Mouse (Mus musculus): ENCODE measurements at regions not wholly inside any gene's neighbourhood (a gene's known extent, or its start where the extent isn't known, plus 50 kb on each side); places are given as distances from the start of the nearest gene placed in this dataset.

DNA sequence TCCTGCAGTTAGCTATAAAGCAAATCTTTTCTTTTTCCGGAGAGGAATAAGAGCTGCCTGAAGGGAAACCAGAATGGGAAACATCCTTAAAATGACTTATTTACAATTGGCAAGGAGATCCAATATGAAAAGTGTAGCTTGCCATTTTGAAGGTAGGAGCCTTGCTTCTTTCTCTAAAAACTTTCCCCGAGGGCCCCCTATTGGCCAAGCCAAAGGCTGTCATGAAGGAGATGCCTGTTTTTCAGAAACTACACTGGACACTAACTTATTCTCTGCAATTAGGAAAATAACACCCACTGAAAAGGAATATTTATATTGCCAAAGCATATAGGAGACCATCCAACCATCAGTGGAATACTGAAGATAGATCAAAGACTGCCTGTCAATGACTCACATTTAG, 312.8 kb upstream of the Thrb start:
- no peak for DNase-seq (ENCODE audit: low spot score in 2 of 2)

DNA sequence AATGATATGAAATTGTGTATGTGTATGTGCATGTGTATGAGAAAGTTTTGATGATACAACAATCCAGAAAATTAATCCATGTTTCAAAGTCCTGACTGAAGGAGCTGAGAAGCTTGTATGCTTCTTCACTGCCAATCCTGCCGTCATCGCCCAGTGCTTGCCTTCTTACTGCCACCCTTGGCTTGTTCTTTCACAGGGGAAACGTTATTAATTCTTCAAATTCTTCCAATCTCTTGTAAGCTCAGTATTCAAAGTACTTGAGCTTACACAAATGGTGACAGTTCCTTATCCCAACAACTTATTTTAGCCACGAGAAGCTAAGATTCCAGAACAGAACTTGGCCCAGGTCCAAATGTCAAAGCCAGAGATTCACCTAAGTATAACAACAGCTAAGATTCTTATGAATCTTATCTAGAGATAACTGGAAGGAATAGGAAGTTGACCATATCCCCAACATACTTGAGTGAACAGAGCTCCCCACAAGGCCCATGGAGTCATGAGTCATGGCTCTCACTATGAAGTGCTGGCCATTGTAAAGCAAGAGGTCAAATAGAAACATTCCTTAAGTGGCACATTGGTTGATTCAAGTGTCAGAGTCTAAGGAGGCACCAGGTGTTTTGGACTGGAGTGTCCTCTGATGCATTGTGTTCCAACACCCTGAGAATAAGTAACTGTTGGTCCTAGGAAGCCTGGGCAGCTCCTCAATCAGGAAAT, 307.6 kb upstream of the Thrb start:
- DNase-seq (ENCODE audit: low spot score in 2 of 2), result no peak

DNA sequence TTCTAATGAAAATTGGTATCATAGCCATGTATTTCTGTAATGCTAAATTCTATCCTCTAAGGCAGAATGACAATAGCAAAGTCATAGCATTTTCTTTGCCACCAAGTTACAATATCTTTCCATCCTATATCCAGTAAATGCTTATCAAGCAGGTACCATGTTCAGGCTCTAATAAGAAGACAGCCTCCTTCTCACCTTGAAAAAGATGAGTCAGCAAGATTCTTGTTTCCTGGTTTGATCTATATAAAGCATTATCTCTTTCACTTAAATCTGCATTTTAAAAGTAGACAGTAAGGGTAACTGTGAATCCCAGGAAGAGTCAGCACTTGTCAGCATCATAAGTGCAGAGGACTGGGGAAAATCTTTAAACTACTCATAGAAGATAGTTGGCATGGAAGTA, 298.2 kb upstream of the Thrb start:
- DNase-seq (ENCODE audit: low spot score in 2 of 2), result no peak

DNA sequence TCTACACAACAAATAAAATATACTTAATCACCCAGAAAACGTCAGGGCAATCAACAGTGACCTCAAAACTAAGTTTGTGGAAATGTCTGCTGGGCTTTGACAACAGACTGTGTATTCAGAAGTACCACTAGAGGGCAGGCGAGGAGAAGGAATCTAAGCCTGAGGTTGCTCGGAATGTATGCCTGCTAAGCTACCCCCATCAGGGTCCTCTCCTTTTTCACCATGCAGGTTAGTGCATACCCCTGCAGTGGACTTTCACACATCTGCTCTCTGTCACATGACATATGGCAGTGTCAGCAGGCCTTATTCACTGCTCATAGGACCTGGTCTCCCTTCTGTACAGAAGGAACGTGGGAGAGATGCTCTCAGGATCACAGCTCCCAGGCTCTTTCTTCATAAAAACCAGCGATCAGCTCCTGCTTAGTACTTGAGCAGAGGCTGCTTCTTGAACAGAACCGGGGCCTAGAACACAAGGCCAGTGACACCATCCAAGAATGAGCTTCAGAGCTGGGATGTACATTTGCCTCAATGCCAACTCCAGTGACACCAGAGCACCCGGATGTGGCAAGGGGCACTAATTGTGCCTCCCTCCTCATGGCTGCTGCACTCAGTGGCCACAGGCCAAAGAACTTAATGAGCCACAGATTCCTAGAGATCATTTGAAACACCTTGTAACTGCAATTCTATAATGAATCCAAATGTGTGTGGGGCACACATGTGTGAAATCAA, 257.1 kb upstream of the Thrb start:
- peak in 1 of 2 experiments; percentile 21 for DNase-seq (ENCODE audit: low spot score in 2 of 2)

DNA sequence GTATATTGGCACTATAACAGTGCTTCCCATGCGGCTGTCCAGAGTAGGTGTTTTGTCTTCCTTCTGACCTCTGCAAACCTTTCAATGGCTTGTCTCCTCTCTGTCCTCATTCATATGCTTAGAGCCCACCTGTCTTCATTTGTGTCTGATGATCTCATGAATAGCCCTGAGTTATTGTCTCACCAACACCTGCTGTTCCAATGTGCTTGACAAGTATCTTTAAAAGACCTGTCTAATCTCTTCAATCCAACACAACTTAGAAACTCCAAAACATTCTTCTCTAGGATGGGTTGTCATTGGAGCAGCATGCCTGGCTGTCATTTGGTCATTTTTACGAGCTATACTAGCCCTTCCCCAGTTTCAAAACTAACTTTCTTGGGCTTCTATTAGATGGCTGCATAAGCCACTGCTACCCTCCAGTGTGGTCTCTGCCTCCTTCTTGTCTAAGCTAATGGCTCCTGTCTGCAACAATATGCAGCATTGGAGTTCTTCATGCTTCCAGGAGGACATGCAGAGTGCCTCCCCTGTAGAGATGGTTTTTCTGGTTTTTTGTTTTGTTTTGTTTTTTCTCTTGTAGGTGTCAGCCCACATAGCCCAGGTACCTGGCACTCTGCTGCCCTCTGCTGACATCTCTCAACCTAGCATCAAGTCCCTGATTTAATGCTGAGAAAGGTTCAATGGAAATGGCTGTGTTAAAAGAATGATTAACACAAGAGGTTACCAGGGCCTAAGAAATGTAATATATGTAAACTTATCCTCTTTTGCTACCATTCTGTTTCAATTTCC, 254.3 kb upstream of the Thrb start:
- peak in 1 of 2 experiments; percentile 30 for DNase-seq (ENCODE audit: low spot score in 2 of 2)

DNA sequence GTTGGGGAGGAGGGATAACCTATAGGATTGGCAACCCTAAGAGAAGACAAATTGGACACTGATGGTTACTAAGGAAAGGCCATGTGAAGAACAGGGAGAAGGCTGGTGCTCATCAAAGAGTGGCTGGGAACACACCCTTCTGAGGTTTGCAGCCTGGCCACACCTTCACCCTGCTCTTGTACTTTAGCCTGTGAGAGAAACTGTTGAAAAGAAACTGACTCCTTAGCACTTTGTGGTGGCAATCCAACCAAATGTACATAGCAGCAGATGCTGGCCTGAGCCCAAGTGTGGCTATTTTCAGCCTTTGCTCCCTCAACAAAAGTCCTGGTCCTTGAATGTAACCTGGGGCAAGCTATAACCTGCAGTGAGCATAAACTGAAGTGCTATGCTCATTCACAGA, 253.2 kb upstream of the Thrb start:
- no peak for DNase-seq (ENCODE audit: low spot score in 2 of 2)

DNA sequence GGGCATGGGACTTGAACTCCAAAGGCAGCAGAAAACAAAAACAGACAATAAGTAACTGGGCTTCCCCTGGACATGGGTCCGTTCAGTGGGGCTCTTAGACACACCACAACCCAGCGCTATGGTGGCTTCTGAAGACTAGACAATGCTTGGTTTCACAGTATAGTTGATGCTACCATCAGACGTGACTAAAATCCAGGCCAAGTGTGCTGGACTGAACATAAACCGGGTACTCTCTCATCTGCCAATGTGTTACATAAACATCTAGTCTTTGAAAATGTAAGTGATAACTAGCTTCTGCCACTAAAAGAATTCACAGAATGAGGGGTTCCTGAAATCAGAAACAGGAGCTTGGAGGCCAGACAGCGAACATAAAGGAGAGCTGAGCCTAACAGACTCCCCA, 251.7 kb upstream of the Thrb start:
- DNase-seq (ENCODE audit: low spot score in 2 of 2), result no peak

DNA sequence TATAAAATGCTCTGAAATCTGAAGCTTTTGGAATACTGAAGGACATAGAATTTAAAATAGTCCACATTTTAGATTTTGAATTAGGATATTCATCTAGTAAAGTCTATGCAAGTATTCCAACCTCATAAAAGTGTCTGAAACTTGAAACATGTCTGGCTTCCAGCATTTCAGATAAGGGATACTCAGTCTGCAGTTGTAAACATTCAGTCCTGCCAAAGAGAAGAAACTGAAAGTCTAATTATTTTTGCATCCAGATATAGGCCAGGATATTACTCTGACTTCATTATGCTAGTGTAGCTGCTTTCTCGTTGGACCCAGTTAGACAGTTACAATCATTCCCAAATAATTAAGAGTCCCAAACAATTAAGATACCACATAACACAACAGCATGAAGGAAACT, 251.2 kb upstream of the Thrb start:
- DNase-seq (ENCODE audit: low spot score in 2 of 2), result no peak

DNA sequence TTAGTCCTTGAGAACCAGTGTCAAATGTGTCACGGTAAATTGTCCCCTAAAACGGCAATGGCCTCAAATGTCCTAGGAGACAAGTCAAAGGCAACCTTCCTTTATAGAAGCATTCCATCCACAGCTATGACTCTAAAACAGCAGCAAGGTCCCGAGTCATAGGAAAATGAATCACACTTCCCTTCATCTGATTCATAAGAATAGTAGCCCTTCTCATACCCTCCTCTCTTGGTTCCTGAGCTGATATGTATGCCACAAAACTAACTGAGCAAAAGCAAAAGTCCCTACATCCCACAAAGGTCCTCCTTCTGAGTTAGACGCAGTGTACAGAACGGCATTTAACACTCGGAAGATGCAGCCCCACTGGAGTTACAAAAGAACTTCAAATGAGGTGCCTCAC, 250.6 kb upstream of the Thrb start:
- DNase-seq (ENCODE audit: low spot score in 2 of 2), result no peak

DNA sequence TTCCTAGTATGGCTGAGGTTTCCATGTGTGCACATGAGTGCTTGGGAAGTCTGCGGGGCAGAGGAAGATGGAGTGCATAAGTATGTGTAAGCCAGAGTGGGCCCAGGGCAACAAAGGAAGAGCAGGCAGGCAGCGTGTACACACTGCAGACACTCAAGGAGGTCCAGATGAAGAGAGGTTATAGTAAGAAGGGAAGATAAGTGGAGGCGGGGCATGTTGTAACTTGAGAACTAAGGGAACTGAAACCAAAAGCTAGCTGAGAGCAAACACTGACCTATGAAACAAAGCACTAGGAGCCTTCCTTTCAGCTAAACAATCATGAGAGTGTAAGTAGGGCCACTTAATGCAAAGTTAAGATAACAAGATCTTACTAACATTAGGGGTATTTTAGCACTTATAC, 249.3 kb upstream of the Thrb start:
- no peak for DNase-seq (ENCODE audit: low spot score in 2 of 2)

DNA sequence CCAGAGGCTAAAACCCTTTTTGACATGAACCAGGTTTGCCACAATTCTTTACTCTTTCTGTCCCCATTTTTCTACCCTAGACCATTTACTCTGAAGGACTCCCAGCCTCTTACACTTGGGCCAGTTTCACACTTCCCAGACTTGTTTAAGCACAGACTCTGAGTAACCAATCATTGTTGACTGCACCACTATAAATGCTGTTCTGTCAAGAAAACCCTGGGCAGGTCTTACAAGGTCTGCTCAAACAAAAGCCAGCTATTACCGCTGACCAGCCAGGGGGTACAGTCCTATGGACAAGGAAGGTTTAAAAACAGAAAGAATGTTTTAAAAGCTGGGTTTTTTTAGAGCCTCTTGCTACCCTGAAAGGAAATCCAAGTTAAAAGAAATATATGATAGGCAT, 248.8 kb upstream of the Thrb start:
- no peak for DNase-seq (ENCODE audit: low spot score in 2 of 2)

DNA sequence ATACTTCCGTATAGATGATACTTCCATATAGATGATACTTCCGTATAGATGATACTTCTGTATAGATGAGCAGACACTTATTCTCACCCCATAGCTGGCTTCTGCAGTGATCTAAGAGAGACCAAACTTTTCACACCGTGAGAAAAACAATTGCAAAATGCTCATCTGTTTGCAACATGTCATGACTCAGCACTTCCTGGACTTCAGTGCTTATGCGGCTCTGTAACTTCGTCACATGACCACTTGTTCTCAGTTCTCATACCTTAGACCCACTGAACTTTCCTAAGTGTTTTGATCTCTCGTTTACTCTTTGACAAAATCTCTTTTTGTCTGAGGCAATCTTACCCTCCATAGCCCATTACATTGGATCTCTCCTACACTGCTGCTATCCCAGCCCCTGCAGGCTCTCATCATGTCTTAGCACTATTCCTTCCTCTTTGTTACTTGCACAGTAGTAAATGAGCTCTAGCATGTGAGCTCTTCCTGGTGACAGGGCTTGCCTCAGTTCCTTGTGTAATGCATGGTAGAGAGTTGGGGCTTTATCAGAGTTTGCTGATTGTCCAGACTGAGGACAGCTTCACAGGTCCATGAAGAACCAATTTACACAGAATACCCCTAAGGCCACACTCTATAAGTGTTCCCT, 245.7 kb upstream of the Thrb start:
- no peak for DNase-seq (ENCODE audit: low spot score in 2 of 2)

DNA sequence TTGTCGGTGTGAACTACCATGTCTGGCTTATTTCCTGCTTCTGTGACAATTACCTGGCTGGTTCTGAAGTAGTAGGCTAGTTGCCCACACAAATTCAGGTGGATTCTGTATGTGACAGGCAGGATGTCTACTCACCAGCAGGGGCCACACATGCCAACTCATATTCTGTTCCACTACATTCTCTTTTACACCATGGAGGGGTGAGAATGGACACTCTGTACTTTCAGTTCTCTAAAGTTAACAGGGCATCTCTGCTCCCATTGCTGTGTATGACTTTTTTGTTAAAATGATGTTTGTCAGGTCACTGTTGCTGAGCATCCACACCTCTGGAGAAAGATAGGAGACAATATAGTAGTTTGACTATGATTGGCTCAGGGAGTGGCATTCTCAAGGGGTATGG, 232.3 kb upstream of the Thrb start:
- DNase-seq (ENCODE audit: low spot score in 2 of 2), result no peak

DNA sequence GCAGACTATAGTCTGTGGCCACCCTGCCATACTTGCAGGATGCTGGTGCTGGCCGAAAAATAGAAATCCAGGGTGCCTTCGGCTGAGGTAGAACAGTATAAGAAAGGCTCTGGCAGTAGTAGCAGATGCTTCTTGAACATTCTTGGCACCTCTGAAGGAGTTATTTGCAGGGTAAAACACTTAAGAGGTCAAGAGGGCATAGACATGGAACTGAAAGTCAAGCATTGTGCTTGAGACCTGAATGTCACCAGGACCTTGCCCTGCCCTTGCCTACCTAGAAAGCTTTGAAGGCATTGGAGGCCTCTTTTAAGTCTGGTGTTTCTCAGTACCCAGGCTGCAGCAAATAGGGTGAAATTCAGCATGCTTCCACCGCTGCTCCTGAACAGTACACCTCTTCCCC, 230.9 kb upstream of the Thrb start:
- no peak for DNase-seq (ENCODE audit: low spot score in 2 of 2)

DNA sequence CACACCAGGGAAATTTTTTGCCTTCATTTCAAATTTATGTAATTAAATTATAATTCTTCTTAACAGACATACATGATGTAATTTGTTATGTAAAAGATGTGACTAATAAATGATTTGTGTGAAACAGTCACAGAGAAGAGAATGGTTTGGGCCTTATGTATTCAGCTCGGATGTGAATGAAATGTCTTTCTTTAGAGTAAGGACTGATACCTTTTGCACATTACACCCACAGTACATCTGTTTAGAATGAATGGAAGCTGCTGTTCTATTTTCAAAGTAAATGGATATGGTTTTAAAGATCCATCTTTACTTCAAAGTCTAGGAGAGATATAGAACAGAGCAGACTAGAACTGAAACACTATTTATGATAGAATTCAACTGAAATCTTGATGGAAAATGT, 226.7 kb upstream of the Thrb start:
- no peak for DNase-seq (ENCODE audit: low spot score in 2 of 2)

DNA sequence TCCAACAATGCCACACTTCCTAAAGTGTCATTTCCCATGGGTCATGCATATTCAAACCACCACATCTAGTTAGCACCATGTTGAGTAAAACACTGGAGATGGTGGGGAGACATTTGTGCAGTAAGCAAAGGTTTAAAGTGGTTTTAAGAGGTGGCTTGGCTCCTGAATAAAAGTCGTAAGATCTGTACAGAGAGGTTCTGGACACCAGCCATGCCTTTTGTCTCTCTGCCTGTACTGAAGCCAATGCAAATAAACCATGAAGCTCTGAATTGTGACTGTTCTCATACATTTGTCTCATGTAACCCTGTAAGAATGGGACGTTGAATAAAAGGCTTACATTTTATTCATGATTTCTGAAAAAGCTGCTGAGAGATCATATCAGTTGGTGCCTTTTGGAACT, 202.1 kb upstream of the Thrb start:
- no peak for DNase-seq (ENCODE audit: low spot score in 2 of 2)

DNA sequence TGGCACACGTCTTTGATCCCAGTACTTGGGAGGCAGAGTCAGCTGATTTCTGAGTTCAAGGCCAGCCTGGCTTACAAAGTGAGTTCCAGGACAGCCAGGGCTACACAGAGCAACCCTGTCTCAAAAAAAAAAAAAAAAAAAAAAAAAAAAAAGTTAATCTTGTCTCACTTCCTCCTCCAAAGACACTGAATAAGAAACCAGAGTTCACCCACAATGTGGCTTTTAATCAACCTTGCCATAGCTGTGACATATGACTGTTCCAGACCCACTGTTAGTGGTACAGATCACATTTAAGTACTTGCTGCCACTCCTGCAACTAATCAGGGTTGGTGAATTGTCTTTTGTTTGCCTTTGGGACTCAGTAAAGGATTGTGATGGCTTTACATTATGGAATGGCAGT, 181.1 kb upstream of the Thrb start:
- DNase-seq (ENCODE audit: low spot score in 2 of 2), result no peak

DNA sequence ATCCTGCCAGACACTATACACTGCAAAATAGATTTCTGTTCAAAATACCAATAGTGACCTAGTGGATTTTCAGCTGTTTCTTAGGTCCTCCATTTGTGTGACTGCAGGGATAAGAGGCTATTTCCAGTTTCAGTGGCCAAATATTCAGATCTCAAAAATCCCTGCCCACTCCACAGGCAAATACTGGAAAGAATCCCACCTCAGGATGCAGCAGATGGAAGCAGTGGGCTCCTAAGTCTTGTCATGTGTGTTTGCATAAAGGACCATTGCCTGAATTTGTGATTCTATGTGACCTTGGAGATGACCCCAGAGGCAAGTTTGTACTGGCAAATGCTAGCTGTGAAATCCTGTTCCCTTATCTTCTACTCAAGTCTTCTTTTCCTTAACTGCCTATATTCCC, 175.2 kb upstream of the Thrb start:
- DNase-seq (ENCODE audit: low spot score in 2 of 2), result no peak

DNA sequence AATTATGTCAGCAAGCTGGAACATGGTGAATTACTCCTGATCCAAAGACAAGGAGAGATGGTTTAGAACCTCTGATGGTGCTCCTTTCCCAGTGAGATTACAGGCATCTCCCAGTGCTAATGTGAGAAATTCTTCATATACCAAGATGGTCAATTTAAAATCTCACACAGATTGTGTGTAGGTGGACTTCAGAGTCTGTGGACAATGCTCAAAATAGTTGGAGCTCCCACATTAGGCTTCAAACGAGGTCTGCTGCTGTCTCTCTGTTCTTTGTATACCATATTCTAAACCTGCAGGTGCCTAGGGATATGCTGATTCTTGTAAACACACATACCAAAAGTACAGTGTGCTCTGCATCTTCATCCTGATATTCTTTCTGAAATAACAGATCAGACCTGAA, 146.3 kb upstream of the Thrb start:
- no peak for DNase-seq (ENCODE audit: low spot score in 2 of 2)

DNA sequence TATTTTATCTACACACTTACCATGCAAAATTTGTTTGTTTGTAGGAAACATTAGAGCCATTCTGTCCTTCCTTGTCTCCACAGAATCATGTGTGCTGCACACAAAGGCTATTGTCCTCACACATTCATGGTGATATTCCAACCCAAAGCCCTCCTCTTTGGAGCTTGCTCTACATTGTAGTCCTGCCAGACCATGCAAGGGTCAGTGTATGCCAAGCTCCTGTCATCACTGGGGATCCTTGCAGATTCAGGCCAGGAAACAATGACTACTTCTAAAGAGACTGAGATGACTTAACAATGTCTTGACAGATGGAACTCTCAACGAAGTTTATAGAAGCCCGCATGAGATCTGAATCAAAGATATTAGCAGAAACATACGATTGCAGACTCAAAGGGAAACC, 137.4 kb upstream of the Thrb start:
- DNase-seq (ENCODE audit: low spot score in 2 of 2), result peak in 1 of 2 experiments; percentile 25

DNA sequence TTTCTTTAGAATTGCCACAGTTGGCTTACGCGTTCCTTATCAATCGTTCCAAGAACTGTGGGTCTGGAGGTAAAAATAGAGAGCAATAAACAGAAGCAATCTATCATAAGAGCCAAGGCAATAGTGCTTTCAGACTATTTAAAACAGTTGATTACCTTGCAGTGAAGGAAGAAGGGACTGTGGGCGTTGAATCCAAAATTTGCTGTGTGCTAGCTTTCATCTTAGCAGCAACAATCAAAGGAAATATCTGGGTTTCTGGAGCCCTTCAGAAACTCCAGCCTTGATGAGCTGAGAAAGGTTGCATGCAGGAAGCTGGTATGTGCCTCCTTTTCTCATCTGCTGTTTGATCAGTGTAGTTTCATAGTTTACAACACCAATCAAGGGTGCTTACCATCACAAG, 136.1 kb upstream of the Thrb start:
- no peak for DNase-seq (ENCODE audit: low spot score in 2 of 2)

DNA sequence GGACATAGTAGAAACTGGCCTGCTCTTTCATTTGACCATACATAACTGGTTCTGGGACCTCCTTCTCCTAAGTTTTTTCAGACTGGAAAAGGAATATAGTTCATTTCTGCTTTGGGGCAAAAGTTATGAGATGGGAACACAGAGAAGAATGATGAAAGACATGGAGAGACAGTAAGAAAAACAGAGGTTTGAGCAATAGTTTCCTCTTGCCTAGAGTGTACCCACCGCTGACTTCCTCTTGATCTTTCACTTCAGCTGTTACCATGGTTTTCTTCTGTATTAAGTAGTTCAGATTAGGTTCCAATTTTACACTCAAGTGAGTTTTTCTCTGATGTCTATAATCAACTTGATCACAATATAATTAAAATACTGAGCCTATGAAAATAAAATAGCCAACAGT, 120.7 kb upstream of the Thrb start:
- DNase-seq (ENCODE audit: low spot score in 2 of 2), result no peak
